Mouse (Mus musculus) R1 (cell line): Measurements from ENCODE around the gene Rin3.

Experiments used
- DNase-seq: peaks from one replicate; pipeline ENCODE4 v3.0.0-alpha.2; 2018; ENCODE audit warnings: low read depth, low spot score

Rin3 gene

DNA sequence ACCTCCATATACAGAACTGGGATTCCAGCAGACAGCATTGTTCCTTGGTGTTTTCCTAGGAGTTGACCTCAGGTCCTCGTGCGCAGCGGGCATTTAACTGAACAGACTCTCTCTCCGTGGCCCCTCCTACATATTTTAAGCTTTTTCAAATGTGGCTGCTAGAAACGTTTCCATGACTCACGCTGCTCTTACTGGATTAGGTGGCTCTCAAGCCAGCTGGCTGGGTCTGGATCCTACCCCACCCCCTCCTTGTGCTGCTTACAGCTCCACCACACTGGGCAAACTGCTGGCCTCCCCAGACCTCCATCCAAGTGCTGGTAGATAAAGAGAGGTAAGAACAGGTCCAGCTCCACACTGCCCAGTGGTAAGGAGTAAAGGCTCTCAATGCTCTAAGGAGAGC is 139.2 kb downstream of the Rin3 start:
- peak; percentile 34 for DNase-seq

DNA sequence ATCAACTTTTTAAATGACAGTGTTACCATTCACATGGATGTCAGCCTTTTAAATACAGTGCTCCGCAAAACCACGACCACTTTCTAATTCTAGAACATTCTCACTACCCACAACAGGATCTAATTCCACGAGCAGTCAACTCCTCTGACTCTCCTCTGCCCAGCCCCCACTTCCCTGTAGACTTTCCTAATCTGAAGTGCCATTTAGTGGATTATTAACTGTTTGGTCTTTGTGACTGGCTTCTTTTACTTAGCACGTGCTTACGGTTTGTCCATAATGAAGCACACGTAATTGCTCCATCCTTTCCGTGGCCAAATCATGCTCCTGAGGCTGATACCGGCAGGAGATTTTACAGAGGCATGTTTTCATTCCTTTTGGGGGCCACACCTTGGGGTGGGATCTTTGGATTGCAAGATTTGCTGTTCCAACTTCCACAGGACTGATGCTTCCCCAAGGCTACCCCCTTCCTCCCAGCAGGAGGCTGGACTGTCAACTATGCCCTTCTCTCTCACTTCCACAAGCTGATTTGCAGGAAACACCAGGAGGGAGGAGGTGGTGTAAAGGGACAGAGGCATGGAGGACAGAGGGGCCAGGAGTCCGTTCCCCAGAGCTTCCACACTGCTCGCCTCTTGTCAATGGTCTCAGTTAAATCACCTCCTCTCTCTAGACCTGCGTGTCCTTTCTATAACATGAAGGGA is 139.9 kb downstream of the Rin3 start:
- DNase-seq: peak; percentile 57

DNA sequence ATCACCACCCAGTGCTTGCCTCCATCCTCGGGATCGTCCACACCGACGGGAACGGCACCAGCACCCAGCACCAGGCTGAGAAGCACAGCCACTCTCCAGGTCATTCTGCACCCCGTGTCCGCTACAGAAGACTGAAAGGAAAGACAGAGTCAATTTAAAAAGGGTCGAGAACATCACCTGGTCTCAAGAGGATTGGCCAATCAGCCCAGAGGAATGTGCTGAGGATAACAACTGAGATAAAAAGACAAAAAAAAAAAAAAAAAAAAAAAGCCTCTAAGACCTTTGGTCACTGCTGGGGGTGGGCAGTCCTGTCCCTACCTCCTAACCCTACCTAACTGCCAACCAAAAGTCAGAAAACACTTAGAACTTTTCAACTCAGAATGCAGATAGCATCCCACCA is 140.8 kb downstream of the Rin3 start:
- no peak for DNase-seq

DNA sequence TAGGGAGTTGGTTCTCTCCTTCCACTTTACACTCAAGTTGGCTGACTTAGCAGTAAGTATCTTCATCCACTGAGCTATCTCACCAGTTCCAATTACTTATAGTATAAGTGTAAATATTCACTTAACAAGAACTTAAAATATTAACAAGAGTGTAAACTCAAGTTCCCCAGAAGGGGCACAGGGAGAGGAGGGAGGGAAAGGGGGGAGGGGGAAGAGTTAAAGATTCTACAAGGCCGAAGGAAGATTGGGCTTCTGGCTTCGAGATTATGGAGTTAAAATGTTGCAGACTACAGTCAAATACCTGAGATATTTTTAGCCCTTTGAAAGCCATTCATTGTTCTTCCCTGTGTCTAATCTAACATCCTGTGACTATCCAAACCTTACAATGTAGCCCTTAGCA is 141.6 kb downstream of the Rin3 start:
- DNase-seq: no peak

DNA sequence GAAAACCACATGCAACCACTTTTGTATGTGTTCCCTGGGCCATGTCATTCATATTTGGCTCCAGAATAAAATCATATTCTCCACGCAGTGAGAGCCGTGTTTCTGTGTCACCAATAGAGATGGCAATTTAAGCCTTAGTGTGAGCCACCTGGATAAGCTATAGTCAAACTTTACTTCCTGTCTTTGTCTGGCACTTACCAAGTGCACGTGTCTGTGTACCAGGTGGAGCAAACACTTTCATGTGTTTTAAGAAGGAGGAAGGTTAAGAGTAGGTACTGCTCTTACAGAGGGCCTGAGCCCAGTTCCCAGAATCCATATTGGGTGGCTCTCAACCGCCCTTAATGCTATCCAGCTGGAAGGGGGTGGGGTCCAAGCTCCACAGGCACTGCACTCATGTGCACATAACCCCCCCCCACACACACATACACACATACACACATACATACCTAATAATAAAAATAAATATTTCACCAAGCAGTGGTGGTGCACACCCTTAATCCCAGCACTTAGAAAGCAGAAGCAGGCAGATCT is 142.3 kb downstream of the Rin3 start:
- no peak for DNase-seq

DNA sequence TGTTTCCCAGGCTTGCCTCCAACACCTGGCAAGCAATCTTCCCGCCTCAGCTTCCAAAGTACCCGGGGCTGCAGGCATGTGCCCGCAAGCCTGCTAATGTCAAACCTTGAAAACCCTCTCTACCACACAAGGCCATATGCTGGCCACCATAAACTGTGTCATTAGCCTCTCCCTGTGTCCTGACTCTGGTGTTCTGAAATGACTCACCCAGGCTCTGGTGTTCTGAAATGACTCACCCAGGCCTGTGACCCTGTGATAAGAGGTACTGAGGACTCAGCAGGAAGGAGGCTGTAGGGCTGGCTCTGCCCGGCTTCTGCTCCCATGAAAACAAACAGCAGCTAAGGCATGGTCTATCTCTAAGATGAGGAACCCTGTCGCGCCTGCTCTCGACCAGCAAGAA is 143.4 kb downstream of the Rin3 start:
- DNase-seq: no peak

DNA sequence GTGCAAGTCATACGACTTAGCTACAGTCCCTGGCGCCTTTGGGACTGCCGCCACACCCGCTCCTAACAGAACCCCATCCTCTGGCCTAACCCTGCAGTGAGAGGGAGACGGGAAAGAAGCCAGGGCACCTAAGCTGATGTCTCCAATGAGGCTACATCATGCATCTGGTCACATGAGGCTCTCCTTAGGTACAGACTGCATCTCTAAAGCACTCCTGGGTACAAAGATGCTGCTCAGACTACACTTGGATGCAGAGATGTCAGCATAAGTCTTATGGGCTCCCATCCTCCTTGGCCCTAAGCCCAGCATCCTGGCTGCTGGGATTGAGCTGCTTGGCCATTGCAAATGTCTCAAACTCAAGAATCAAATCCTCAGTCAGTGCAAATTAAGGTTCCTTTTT is 146.8 kb downstream of the Rin3 start:
- DNase-seq: no peak

DNA sequence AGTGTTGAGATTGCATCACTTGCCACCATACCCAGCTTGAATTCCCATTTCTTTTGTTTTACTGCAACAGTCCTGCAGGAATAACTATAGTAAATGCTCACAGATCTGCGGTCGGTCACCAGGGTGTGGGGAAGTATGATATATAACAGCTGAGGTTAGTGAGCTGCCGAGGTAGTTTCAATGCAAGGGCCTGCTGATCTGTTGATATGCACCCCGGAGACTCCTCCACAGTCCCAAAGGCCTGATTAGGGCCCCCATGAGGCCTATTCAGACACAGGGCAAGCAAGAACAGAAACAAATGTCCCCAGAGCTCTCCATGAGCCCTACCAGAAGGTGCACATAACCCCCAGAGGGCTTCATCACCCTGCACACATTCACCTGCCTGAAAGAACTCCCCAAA is 147.4 kb downstream of the Rin3 start:
- no peak for DNase-seq

DNA sequence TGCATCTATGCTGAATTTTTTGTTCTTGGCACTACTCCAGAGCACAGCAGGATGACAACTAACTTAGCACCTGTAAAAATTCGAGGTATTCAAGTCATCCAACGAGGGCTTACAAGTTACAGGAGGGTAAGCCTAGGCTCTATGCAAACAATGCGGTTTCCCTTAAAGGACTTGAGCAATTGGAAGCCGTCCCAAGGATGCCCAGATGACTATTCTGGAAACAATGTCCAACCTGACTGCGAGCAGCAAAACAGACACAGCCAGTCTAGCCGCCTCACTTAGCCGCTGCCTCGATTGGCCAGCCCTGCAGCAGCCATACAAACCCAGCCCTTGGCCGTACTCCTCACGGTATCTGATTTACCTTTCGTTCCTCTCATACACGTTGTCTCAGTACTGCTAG is 149.4 kb downstream of the Rin3 start:
- peak; percentile 88 for DNase-seq

DNA sequence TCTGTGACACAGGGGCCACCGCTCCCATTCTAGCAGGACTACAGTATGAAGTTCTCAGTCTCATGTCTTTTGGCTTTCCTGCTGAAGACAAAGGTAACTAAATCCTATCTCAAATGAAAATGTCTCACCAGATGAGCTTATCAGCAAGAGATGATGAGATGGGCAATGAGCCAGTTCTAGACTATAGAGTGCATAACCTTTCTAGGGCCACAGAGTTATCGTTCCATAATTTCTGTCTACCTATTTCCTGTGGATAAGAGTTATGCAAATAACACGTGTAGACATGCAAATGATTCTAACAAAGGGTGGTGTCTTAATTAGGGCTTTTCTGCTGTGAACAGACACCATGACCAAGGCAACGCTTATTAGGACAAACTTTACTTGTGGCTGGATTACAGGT is 151.3 kb downstream of the Rin3 start:
- no peak for DNase-seq

DNA sequence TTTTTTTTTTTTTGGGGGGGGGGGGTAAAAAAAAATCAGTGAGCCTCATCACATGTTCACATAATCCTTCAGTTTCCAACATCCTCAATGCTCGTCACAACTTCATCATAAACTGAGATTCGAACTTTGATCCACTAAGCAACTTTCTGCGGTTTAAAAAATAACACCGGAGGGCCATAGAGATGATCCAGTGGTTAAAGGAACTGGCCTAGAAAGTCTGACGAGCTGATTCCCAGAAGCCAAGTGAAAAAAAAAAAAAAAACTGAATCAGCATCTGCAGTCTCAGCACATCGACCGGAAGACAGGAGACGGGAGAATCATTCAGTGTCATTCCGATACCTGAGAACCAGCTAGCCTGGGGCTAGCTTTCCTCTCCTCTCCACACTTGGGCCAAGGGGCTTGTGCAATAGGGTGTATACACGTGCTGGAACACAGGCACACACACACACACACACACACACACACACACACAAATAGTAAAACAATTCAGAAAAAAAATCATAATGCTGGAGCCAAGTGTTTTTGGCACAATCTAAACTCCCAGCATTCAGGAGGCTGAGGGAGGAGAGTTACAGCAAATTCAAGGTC is 154.2 kb downstream of the Rin3 start:
- DNase-seq: no peak

DNA sequence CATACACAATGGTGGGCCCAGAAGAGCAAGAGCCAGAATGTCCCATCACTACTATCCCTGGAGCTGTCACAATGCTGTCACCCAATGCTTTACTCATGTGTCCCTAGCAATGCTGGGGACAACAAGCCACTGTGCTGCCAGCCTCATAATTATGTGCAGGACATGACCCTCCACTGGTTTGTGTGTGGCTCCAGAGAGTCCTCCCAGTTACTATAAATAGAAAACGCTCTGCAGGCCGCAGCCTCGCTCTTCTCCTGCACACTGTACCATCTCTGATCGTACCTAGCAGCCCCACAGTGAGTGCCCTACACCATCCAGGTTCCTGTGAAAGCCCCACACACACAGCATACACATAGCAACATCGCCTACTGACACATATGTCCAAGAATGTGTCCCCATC is 155.1 kb downstream of the Rin3 start:
- no peak for DNase-seq

DNA sequence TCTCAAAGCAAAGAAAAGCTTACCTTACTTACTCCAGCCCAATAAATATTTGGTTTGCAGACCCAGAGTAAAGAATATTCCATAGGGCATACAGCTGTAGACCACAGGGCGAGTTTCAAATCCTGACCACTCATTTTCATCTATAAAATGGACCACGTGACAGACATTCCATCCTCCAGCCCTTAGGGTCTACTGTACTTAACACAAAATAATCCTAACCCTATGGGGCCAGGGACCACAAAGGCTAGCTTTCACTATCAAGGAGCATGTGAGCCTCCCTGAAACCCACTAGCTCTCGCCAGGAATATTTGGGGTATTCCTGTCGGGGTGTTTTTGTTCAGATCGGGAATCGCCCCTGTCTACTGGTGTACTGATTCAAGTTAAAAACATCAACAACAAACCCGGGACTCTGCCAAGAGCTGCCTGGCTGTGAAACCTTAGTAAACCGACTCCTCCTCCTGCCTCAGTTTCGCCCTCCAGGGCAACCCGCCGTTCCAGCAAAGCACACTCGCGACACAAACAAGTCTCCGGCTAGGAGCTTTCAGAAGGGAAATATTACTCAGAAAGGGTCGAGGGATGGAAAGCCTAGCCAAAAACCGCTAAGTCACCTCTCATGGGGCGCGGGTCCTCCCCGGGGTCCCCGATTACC is 156.3 kb downstream of the Rin3 start:
- no peak for DNase-seq

DNA sequence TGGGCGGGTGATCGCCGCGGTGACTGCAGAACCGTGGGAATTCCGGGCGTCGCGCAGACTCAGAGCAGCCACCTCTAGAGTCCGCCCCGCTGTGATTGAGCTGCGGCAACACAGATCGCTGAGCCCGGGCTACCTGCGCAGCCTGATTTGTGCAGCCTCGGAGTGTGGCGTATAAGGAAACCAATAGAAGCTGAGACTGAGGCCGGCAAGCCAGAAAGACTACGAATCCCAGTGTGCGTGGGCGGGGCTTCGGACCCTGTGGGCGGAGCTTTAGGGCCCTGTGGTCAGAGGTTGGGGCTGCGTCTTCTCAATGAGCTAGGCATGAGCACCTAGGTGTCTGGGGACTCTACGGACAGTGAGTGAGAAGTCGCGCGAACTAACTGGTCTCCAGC is 156.8 kb downstream of the Rin3 start, which contains the start of gene Lgmn:
TSS of gene Lgmn (minus strand) at position 182 of the 392 bp plus-strand sequence.
- DNase-seq: peak; percentile 99
